Mouse (Mus musculus): ENCODE data around the gene Ncln.

DNA sequence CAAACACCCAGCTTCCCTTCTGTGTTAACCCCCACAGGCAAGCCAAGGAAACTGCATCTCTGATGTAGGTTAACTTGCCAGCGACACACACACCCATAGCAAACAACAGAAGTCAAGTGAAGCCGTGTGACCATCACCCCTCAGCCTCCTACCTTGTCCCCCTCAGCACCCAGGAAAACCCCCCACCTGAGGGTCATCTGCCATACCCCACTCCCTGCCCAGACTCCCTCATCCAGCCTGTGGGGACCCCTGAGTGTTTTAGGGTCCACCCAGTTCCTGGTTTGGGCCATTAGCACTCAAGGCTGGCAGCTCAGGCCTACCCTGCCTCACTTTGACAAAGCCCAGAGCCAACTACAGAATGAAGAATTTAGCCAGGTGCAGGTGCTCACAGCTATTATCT lies 30.1 kb downstream of the Ncln start:
- no peak for TF ChIP-seq GATA1 (IDR thresholded peaks at IDR 0.05; ENCODE audit: borderline replicate concordance, low read length)
- no peak for TF ChIP-seq FLI1 (IDR thresholded peaks at IDR 0.05; ENCODE audit: low read length)

All from megakaryocyte, embryonic 14.5 days (primary cell).